Mouse (Mus musculus) olfactory bulb, adult 2 months (tissue): ENCODE data around the gene Syn3. TPM values are rescaled to one million over a fixed set of nuclear protein-coding genes. Genes with fewer than 3 reads are reported as not detected.

Experiments used
- H3K27ac ChIP-seq: fragments of 200-500 bp; 2 replicates; pipeline ENCODE4 v1.5.1; 2012; ENCODE audit warnings: low read depth, low read length; ENCODE audit not compliant: insufficient read depth
- H3K4me1 ChIP-seq: fragments of 200-500 bp; 2 replicates; pipeline ENCODE4 v1.6.1; 2012; ENCODE audit warnings: low read length; ENCODE audit not compliant: control insufficient read depth, insufficient read depth
- H3K4me3 ChIP-seq: fragments of 200-500 bp; 2 replicates; pipeline ENCODE4 v1.5.1; 2012; ENCODE audit warnings: mild to moderate bottlenecking, low read depth, low read length, moderate library complexity; ENCODE audit not compliant: insufficient read depth
- CTCF ChIP-seq: fragments of 200-500 bp; IDR thresholded peaks from 2 replicates; pipeline ENCODE4 v1.5.1; 2012; ENCODE audit warnings: low read depth, mild to moderate bottlenecking, low read length, moderate library complexity; ENCODE audit not compliant: insufficient read depth
- POLR2A ChIP-seq: fragments of 200-500 bp; IDR thresholded peaks from 2 replicates; pipeline ENCODE4 v1.6.1; 2012; ENCODE audit warnings: mild to moderate bottlenecking, low read depth, low read length, moderate library complexity; ENCODE audit not compliant: insufficient read depth
- WGBS: fragments of 180-500 bp; shearing (Covaris S2); methylation state at CpG from one replicate; pipeline ENCODE4 v1.1.7; 2018; 5-methylcytosine and 5-hydroxymethylcytosine counted together
- polyA plus RNA-seq: library from polyadenylated mRNA; stranded (reverse); fragments of >200 nt; gene quantifications from 2 replicates; pipeline ENCODE4 v1.2.4, GENCODE M21; 2012; ENCODE audit warnings: low replicate concordance; ENCODE audit not compliant: missing spikeins, insufficient read depth, insufficient read length

Gene Syn3
- polyA plus RNA-seq, 1 experiment = not detected

GRCm38 (mm10) chr10:86322006-86322405 lies 176.7 kb downstream of the Syn3 start:
- H3K4me1 ChIP-seq = peaks cover 15% of the 10 kb centered on the region
- no peak for TF ChIP-seq CTCF
- no peak for TF ChIP-seq POLR2A
- H3K4me3 ChIP-seq = no peak overlapping the region
- WGBS = 84% methylated on average over 1 of the region's 1 CpGs
- no peak overlapping the region for H3K27ac ChIP-seq

GRCm38 (mm10) chr10:86321194-86321593 lies 177.5 kb downstream of the Syn3 start:
- TF ChIP-seq POLR2A = no peak
- no peak for TF ChIP-seq CTCF
- H3K27ac ChIP-seq = no peak overlapping the region
- WGBS = 75% methylated on average over 8 of the region's 8 CpGs
- peaks cover 15% of the 10 kb centered on the region for H3K4me1 ChIP-seq
- no peak overlapping the region for H3K4me3 ChIP-seq

GRCm38 (mm10) chr10:86320204-86320603 lies 178.5 kb downstream of the Syn3 start:
- Histone ChIP-seq H3K27ac (no peak overlapping the region), H3K4me3 (no peak overlapping the region), H3K4me1 (peaks cover 15% of the 10 kb centered on the region)
- 72% methylated on average over 5 of the region's 5 CpGs for WGBS
- TF ChIP-seq POLR2A (no peak), CTCF (no peak)

GRCm38 (mm10) chr10:86319526-86319925 lies 179.2 kb downstream of the Syn3 start:
- H3K27ac ChIP-seq = no peak overlapping the region
- WGBS = 56% methylated on average over 3 of the region's 3 CpGs
- no peak overlapping the region for H3K4me3 ChIP-seq
- H3K4me1 ChIP-seq = peaks cover 15% of the 10 kb centered on the region
- TF ChIP-seq CTCF = no peak
- TF ChIP-seq POLR2A = no peak

GRCm38 (mm10) chr10:86318552-86319140 lies 180.1 kb downstream of the Syn3 start:
- Histone ChIP-seq H3K27ac (no peak overlapping the region), H3K4me3 (no peak overlapping the region), H3K4me1 (peaks cover 15% of the 10 kb centered on the region)
- 73% methylated on average over 5 of the region's 5 CpGs for WGBS
- TF ChIP-seq POLR2A (no peak), CTCF (no peak)

GRCm38 (mm10) chr10:86317633-86318032 lies 181.1 kb downstream of the Syn3 start:
- Histone ChIP-seq H3K27ac (no peak overlapping the region), H3K4me1 (peaks cover 14% of the 10 kb centered on the region), H3K4me3 (no peak overlapping the region)
- TF ChIP-seq CTCF (no peak), POLR2A (no peak)
- 82% methylated on average over 7 of the region's 7 CpGs for WGBS

GRCm38 (mm10) chr10:86315513-86315912 lies 183.2 kb downstream of the Syn3 start:
- WGBS = 46% methylated on average over 3 of the region's 3 CpGs
- no peak overlapping the region for H3K27ac ChIP-seq
- TF ChIP-seq POLR2A (no peak), CTCF (no peak)
- H3K4me3 ChIP-seq = no peak overlapping the region
- H3K4me1 ChIP-seq = peaks cover 9% of the 10 kb centered on the region

- 47% methylated on average over 1 of the region's 1 CpGs for WGBS
- Histone ChIP-seq H3K4me3 (no peak overlapping the region), H3K4me1 (peaks cover 7% of the 10 kb centered on the region), H3K27ac (no peak overlapping the region)
- TF ChIP-seq CTCF = no peak
- no peak for TF ChIP-seq POLR2A
Observed at GRCm38 (mm10) chr10:86313448-86313847, 185.2 kb downstream of the Syn3 start.

- WGBS = 91% methylated on average over 3 of the region's 3 CpGs
- H3K4me3 ChIP-seq = no peak overlapping the region
- H3K4me1 ChIP-seq = peaks cover 6% of the 10 kb centered on the region
- TF ChIP-seq CTCF (no peak), POLR2A (no peak)
- no peak overlapping the region for H3K27ac ChIP-seq
Observed at GRCm38 (mm10) chr10:86312976-86313375, 185.7 kb downstream of the Syn3 start.

GRCm38 (mm10) chr10:86310527-86310926 lies 188.2 kb downstream of the Syn3 start:
- Histone ChIP-seq H3K27ac (no peak overlapping the region), H3K4me3 (no peak overlapping the region), H3K4me1 (peaks cover 4% of the 10 kb centered on the region)
- no peak for TF ChIP-seq POLR2A
- TF ChIP-seq CTCF = no peak
- WGBS = 36% methylated on average over 6 of the region's 6 CpGs
